Mouse (Mus musculus) G1E (cell line): ENCODE measurements around the gene Tac2.

ENCODE experiments used
- CTCF ChIP-seq: IDR thresholded peaks from 2 replicates; pipeline ENCODE4 v1.5.1; 2012; ENCODE audit warnings: low read depth, low read length, inconsistent platforms, mixed read lengths
- GATA1 ChIP-seq: IDR thresholded peaks from 2 replicates; pipeline ENCODE4 v1.6.1; 2012; ENCODE audit warnings: borderline replicate concordance, low read length, inconsistent platforms, mixed read lengths
- POLR2AphosphoS5 ChIP-seq: IDR thresholded peaks from 2 replicates; pipeline ENCODE4 v1.6.1; 2012; ENCODE audit warnings: low read depth, low read length, inconsistent platforms; ENCODE audit not compliant: insufficient replicate concordance
- TAL1 ChIP-seq: conservative IDR thresholded peaks from 2 replicates; pipeline ENCODE4 v1.6.1; 2012; ENCODE audit warnings: low read depth, low read length, inconsistent platforms, mixed read lengths

DNA sequence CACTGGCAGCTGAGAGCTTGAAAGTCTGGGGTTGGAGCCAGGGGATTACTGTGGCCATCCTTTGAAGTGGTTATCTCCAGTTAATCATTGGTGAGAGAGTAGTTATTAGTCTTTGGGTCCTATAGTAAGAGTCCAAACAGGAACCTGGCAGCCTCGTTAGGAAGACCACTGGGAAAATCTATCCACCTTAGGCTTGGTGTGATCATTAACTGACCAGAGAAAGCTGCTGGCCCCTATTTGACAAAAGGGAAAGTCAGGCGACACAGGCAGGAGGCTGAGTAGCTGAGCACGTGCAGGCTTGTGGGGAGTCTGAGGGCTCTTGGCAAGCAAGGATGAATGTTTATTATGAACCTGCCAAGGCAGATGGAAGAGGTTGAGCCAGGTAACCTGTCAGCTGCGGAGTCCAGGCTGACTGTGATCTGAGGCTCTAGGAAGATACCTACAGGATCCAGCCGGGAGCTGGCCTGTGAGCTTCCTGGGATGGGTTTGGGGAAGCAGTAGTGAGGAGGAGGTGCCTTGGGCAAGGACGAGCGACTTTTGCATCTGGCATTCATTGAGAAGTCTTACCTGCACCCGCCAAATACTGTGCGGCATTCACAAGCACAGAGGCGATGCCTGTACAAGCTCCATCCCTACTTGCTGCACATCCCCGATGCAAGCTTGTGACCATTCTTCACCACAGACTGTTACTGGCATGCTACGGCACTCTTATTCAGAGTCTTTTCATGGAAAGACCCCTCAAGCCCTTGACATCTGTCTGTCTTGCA is 39.8 kb downstream of the Tac2 start:
- TF ChIP-seq CTCF (no peak), GATA1 (no peak), TAL1 (no peak), POLR2AphosphoS5 (no peak)
